Mouse (Mus musculus) spleen, adult 2 months (tissue): ENCODE measurements around the gene 9530077C05Rik.

Source experiments
- CTCF ChIP-seq: fragments of 200-500 bp; IDR thresholded peaks from 2 replicates; pipeline ENCODE4 v1.5.1; 2011; ENCODE audit warnings: mild to moderate bottlenecking, inconsistent platforms; ENCODE audit not compliant: insufficient read depth, insufficient read length, insufficient replicate concordance; ENCODE audit errors: extremely low read depth
- POLR2A ChIP-seq: fragments of 200-500 bp; IDR thresholded peaks from 2 replicates; pipeline ENCODE4 v1.6.1; 2011; ENCODE audit warnings: low read depth, low read length, inconsistent platforms

DNA sequence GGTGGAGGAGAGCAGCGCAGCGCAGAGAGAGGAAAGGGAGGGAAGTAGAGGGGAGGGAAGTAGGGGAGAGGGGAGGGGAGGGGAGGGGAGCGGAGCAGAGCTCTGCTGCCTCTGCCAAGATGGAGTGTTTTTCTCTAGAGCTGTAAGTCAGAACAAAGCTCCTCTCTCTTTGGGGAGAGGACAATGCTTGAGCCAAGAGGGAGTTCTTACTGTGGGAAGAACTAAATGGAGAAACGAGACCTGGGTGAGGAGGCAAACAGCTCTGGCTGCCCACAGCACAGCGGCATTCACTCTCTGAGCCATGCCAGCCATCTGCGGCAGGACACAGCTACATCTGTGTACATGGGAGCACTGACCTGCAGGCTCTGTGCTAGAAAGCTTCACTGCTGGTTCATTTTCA lies 43.3 kb upstream of the 9530077C05Rik start:
- TF ChIP-seq CTCF: no peak
- no peak for TF ChIP-seq POLR2A
